ENCODE assay signal across 8 mouse cellular contexts in genomic region chr7:4690387-4690786, GRCm38 (mm10). TPM values are rescaled to one million over a fixed set of nuclear protein-coding genes. Genes with fewer than 3 reads are reported as not detected.
DNase-seq lines count a peak whose midpoint lies in the region; ATAC-seq and TF ChIP-seq lines count a peak whose summit lies in the region.

Brsk1 (plus strand) TSS chr7:4690604.

- in situ Hi-C loops in ES-E14 (cut with MboI; ENCODE audit: low sequenced_read_pairs in 2 of 2, unreplicated experiment in 2 of 2) = no loop called here

- WGBS in forebrain, embryonic 16.5 days = 0% methylated on average over 3 of the region's 18 CpGs
- 0% methylated on average over 9 of the region's 18 CpGs for WGBS in hindbrain, embryonic 10.5 days

- H3K4me1 ChIP-seq in ES-E14 (ENCODE audit: control insufficient read depth in 2 of 2, insufficient read depth in 2 of 2, low read length in 2 of 2, poor library complexity in 1 of 2) = peaks cover 0 to 22% of the 10 kb centered on the region in 2 experiments; a peak in 2 of 4 replicates
- H3K4me1 ChIP-seq in forebrain, embryonic 16.5 days (replicated peaks; ENCODE audit: control insufficient read depth, insufficient read depth, low read length) = peaks cover 11% of the 10 kb centered on the region
- peaks cover 26% of the 10 kb centered on the region for H3K4me1 ChIP-seq in hindbrain, embryonic 10.5 days (replicated peaks)

- H3K9ac ChIP-seq in ES-E14 (ENCODE audit: insufficient read depth, low read depth, low read length, poor library complexity, severe bottlenecking) = peak within 1 kb of the TSS; percentile 80
- H3K9ac ChIP-seq in forebrain, embryonic 16.5 days (replicated peaks; ENCODE audit: low read depth, low read length) = peak within 1 kb of the TSS; percentile 100

- no peaks in the 10 kb centered on the region for H3K27me3 ChIP-seq in forebrain, embryonic 16.5 days (replicated peaks; ENCODE audit: control insufficient read depth, insufficient read depth, low read length)
- H3K27me3 ChIP-seq in hindbrain, embryonic 10.5 days (ENCODE audit: insufficient read depth, poor library complexity, severe bottlenecking) = no peaks in the 10 kb centered on the region

- H3K36me3 ChIP-seq in ES-E14 (ENCODE audit: control insufficient read depth, insufficient read depth, low read length, poor library complexity, severe bottlenecking) = peaks cover 8% of the 10 kb centered on the region
- peaks cover 12% of the 10 kb centered on the region for H3K36me3 ChIP-seq in forebrain, embryonic 16.5 days (ENCODE audit: control insufficient read depth, insufficient read depth)
- H3K36me3 ChIP-seq in hindbrain, embryonic 10.5 days = peaks cover 32% of the 10 kb centered on the region

- peak within 1 kb of the TSS; percentile 60 for H3K4me2 ChIP-seq in forebrain, embryonic 16.5 days (ENCODE audit: low read length)

- peak; percentile 83 for DNase-seq in ES-E14 (ENCODE audit: low read depth, low spot score)
- DNase-seq in cerebellum, adult 11 months = peak; percentile 80
- peak; percentile 95 for DNase-seq in hindbrain, embryonic 10.5 days (ENCODE audit: low spot score)
- DNase-seq in left cerebral cortex, adult 18-20 months (ENCODE audit: low spot score in 2 of 2) = peak; percentile 81 to 88
- peak; percentile 46 for DNase-seq in lung, postnatal 14 days
- DNase-seq in right cerebral cortex, adult 2 months (ENCODE audit: low spot score in 2 of 2) = peak; percentile 76 to 86
- DNase-seq in spleen, postnatal 36 days (ENCODE audit: low spot score in 2 of 2) = no peak

- peak; percentile 91 for ATAC-seq in forebrain, embryonic 16.5 days

- H3K9me3 ChIP-seq in ES-E14 (ENCODE audit: control insufficient read depth, insufficient read depth, low read depth, low read length) = no peaks in the 10 kb centered on the region
- no peaks in the 10 kb centered on the region for H3K9me3 ChIP-seq in forebrain, embryonic 16.5 days (ENCODE audit: control insufficient read depth, low read length)
- 0 out of 2 replicates have a peak, but pooled peaks cover 4% of the 10 kb centered on the region for H3K9me3 ChIP-seq in hindbrain, embryonic 10.5 days

- peak within 1 kb of the TSS; percentile 70 to 95 for H3K4me3 ChIP-seq in ES-E14 (ENCODE audit: insufficient read depth in 1 of 2, low read depth in 1 of 2, low read length in 2 of 2, poor library complexity in 1 of 2, severe bottlenecking in 1 of 2)
- peak within 1 kb of the TSS; percentile 93 for H3K4me3 ChIP-seq in forebrain, embryonic 16.5 days (replicated peaks; ENCODE audit: low read length)
- peak within 1 kb of the TSS; percentile 98 for H3K4me3 ChIP-seq in hindbrain, embryonic 10.5 days

- H3K27ac ChIP-seq in ES-E14 (ENCODE audit: insufficient read depth, low read depth, low read length, poor library complexity, severe bottlenecking) = peak within 1 kb of the TSS; percentile 58; the same call in 1 of the 2 replicates
- peak within 1 kb of the TSS; percentile 91 for H3K27ac ChIP-seq in forebrain, embryonic 16.5 days (ENCODE audit: low read length)
- peak within 1 kb of the TSS; percentile 100 for H3K27ac ChIP-seq in hindbrain, embryonic 10.5 days

TF ChIP-seq in ES-E14, 5 proteins besides CTCF, POLR2A, EP300 and RAD21:
- TF ChIP-seq MAFK (IDR thresholded peaks at IDR 0.05; ENCODE audit: insufficient read depth, low read depth, low read length) (no peak), HCFC1 (IDR thresholded peaks at IDR 0.05; ENCODE audit: borderline replicate concordance, insufficient read depth, low read length) (no peak), ZNF384 (IDR thresholded peaks at IDR 0.05; ENCODE audit: low read depth, low read length) (no peak), ZC3H11A (IDR thresholded peaks at IDR 0.05; ENCODE audit: borderline replicate concordance, low read depth, low read length) (no peak), CHD2 (IDR thresholded peaks at IDR 0.05; ENCODE audit: low read depth, low read length) (no peak)

RNA-seq across cellular contexts. Expression of gene Brsk1, which starts in this region (rescaled TPM):
- 20.7 and 26.2 TPM in 2 replicates for total RNA-seq in ES-E14 (2012; rRNA removed)
- 5.9 and 7.9 TPM in 2 replicates for polyA plus RNA-seq in forebrain, embryonic 16.5 days (2015; fragmentation: Nextera tagmentation; extraction: Ambion mirVana)
- polyA plus RNA-seq in hindbrain, embryonic 10.5 days (2016; fragmentation: Nextera tagmentation; extraction: Ambion mirVana) = 1.7 and 2.8 TPM in 2 replicates
- total RNA-seq in left cerebral cortex, adult 18-20 months (2021) = 100 to 1,000 TPM; 436 to 437 TPM

Comparison
In these comparisons a context has a peak if more than half of its experiments do, and no peak if none do; other contexts are left out.
1. RNA of gene Brsk1 (total RNA-seq): 436 to 437 TPM in left cerebral cortex, adult 18-20 months; 20.7 to 26.2 TPM in ES-E14; every median in the first group is over 10 times any median in the second.
2. DNase-seq: peak in ES-E14 (single experiment), cerebellum, adult 11 months (single experiment), hindbrain, embryonic 10.5 days (single experiment), left cerebral cortex, adult 18-20 months (2 of 2), lung, postnatal 14 days (single experiment) and right cerebral cortex, adult 2 months (2 of 2); none in spleen, postnatal 36 days (0 of 2).
3. Peak in every context shown above with its lines, with median percentiles within 50 percentile points of each other: H3K27ac ChIP-seq and H3K4me3 ChIP-seq.